Mouse (Mus musculus) urinary bladder, adult 2 months (tissue): ENCODE measurements around the gene Gm27029. TPM values are rescaled to one million over a fixed set of nuclear protein-coding genes. Genes with fewer than 3 reads are reported as not detected.

Experiments
- polyA plus RNA-seq: library from polyadenylated mRNA; depleted of rRNA; stranded (reverse); fragments of >200 nt; gene quantifications from 2 replicates; pipeline ENCODE4 v1.2.3, GENCODE M21; 2012; rRNA removed

Gene Gm27029
- polyA plus RNA-seq, 1 experiment = 0.95 TPM

Other genes with a start within 250 kb of the Gm27029 start
- 0.19 and 0.21 TPM in 2 replicates for gene Ccr10, start 249.4 kb downstream of the Gm27029 start, polyA plus RNA-seq
- 45.0 and 45.7 TPM in 2 replicates for gene Ezh1, start 198.3 kb downstream of the Gm27029 start, polyA plus RNA-seq
- gene Ramp2, start 178.8 kb downstream of the Gm27029 start, polyA plus RNA-seq = 79.5 and 82.0 TPM in 2 replicates
- 73.3 and 91.1 TPM in 2 replicates for gene Vps25, start 171.1 kb downstream of the Gm27029 start, polyA plus RNA-seq
- gene Wnk4, start 164.2 kb downstream of the Gm27029 start, polyA plus RNA-seq = 7.4 and 10.6 TPM in 2 replicates
- gene Cntd1, start 145.8 kb downstream of the Gm27029 start, polyA plus RNA-seq = 1.4 and 1.5 TPM in 2 replicates
- gene Coa3, start 145.7 kb downstream of the Gm27029 start, polyA plus RNA-seq = 155 and 156 TPM in 2 replicates
- gene Becn1, start 122.5 kb downstream of the Gm27029 start, polyA plus RNA-seq = 147 and 154 TPM in 2 replicates
- gene Psme3, start 108.6 kb downstream of the Gm27029 start, polyA plus RNA-seq = 60.6 and 68.7 TPM in 2 replicates
- 3.8 and 4.8 TPM in 2 replicates for gene Aoc2, start 99.7 kb downstream of the Gm27029 start, polyA plus RNA-seq
- 59.2 and 75.5 TPM in 2 replicates for gene Aoc3, start 94.2 kb downstream of the Gm27029 start, polyA plus RNA-seq
- gene G6pc, start 57.2 kb downstream of the Gm27029 start, polyA plus RNA-seq = not detected in 2 replicates
- gene Aarsd1, start 7.2 kb downstream of the Gm27029 start, polyA plus RNA-seq = 26.1 and 27.7 TPM in 2 replicates
- gene Rundc1, start 289 bp upstream of the Gm27029 start, polyA plus RNA-seq = 22.1 and 22.9 TPM in 2 replicates
- 21.1 and 28.2 TPM in 2 replicates for gene Ptges3l, start 537 bp upstream of the Gm27029 start, polyA plus RNA-seq
- gene Rpl27, start 17.5 kb upstream of the Gm27029 start, polyA plus RNA-seq = 932 and 1,046 TPM in 2 replicates
- gene Ifi35, start 23.6 kb upstream of the Gm27029 start, polyA plus RNA-seq = 66.6 and 79.9 TPM in 2 replicates
- gene Rnd2, start 40.2 kb upstream of the Gm27029 start, polyA plus RNA-seq = 19.2 TPM in 2 replicates
- 172 and 197 TPM in 2 replicates for gene Vat1, start 41.4 kb upstream of the Gm27029 start, polyA plus RNA-seq
- gene Brca1, start 127.2 kb upstream of the Gm27029 start, polyA plus RNA-seq = 0.43 and 0.59 TPM in 2 replicates
- gene Nbr1, start 127.4 kb upstream of the Gm27029 start, polyA plus RNA-seq = 85.6 and 91.1 TPM in 2 replicates
- 31.8 and 34.3 TPM in 2 replicates for gene Tmem106a, start 157.4 kb upstream of the Gm27029 start, polyA plus RNA-seq
- not detected in 2 replicates for gene Gm11634, start 174.5 kb upstream of the Gm27029 start, polyA plus RNA-seq
- gene Rdm1, start 202.4 kb upstream of the Gm27029 start, polyA plus RNA-seq = 34.4 and 37.5 TPM in 2 replicates
- gene Arl4d, start 240.7 kb upstream of the Gm27029 start, polyA plus RNA-seq = 41.9 and 52.2 TPM in 2 replicates